Mouse (Mus musculus) intestine, postnatal 0 days (tissue): Measurements from ENCODE around the gene Ndufc2. TPM values are rescaled to one million over a fixed set of nuclear protein-coding genes. Genes with fewer than 3 reads are reported as not detected.

Source experiments
- ATAC-seq: fragments of 200-750 bp; cut with Nextera tagmentation; 2 replicates; pipeline ENCODE4 v1.8.0; 2017; ENCODE audit warnings: mild to moderate bottlenecking, moderate TSS enrichment, moderate library complexity
- H3K27ac ChIP-seq: fragments of 300-500 bp; sonication (generic); 2 replicates; pipeline ENCODE4 v1.5.1; 2014; ENCODE audit warnings: mild to moderate bottlenecking, low read depth, low read length, moderate library complexity
- H3K27me3 ChIP-seq: fragments of 300-500 bp; sonication (generic); replicated peaks from 2 replicates; pipeline ENCODE4 v1.6.1; 2014; ENCODE audit warnings: low read length, mixed read lengths; ENCODE audit not compliant: control insufficient read depth, insufficient read depth
- H3K36me3 ChIP-seq: fragments of 300-500 bp; sonication (generic); 2 replicates; pipeline ENCODE4 v1.6.1; 2014; ENCODE audit warnings: mild to moderate bottlenecking, moderate library complexity; ENCODE audit not compliant: control insufficient read depth, insufficient read depth
- H3K4me1 ChIP-seq: fragments of 300-500 bp; sonication (generic); replicated peaks from 2 replicates; pipeline ENCODE4 v1.6.1; 2014; ENCODE audit warnings: antibody characterized with exemption, low read length, mixed read lengths; ENCODE audit not compliant: control insufficient read depth, insufficient read depth
- H3K4me2 ChIP-seq: fragments of 300-500 bp; sonication (generic); replicated peaks from 2 replicates; pipeline ENCODE4 v1.6.1; 2014; ENCODE audit warnings: low read depth, mild to moderate bottlenecking, moderate library complexity
- H3K4me3 ChIP-seq: fragments of 300-500 bp; sonication (generic); 2 replicates; pipeline ENCODE4 v1.5.1; 2014; ENCODE audit warnings: low read depth, low read length
- H3K9ac ChIP-seq: fragments of 300-500 bp; sonication (generic); 2 replicates; pipeline ENCODE4 v1.6.1; 2014; ENCODE audit warnings: mild to moderate bottlenecking, low read depth, low read length
- H3K9me3 ChIP-seq: fragments of 300-500 bp; sonication (generic); 2 replicates; pipeline ENCODE4 v1.6.1; 2016; ENCODE audit warnings: mixed run types; ENCODE audit not compliant: control insufficient read depth
- CTCF ChIP-seq: sonication (generic); IDR thresholded peaks from 2 replicates; pipeline ENCODE4 v1.5.1; 2016; ENCODE audit warnings: low read depth, mild to moderate bottlenecking, control low read depth, antibody characterized with exemption, moderate library complexity
- whole genome bisulfite sequencing: fragments of 180-500 bp; shearing (Covaris S2); extraction: QIAGEN DNeasy Blood & Tissue Kit; methylation state at CpG from one replicate; pipeline ENCODE4 v1.1.7; 2014; 5-methylcytosine and 5-hydroxymethylcytosine counted together
- polyA plus RNA-seq: library from polyadenylated mRNA; unstranded; fragments of >200 nt; fragmentation: Nextera tagmentation; extraction: Ambion mirVana; gene quantifications from 2 replicates; pipeline ENCODE4 v1.2.1, GENCODE M21; 2015

Ndufc2 gene
- polyA plus RNA-seq, result 517 and 549 TPM in 2 replicates

DNA sequence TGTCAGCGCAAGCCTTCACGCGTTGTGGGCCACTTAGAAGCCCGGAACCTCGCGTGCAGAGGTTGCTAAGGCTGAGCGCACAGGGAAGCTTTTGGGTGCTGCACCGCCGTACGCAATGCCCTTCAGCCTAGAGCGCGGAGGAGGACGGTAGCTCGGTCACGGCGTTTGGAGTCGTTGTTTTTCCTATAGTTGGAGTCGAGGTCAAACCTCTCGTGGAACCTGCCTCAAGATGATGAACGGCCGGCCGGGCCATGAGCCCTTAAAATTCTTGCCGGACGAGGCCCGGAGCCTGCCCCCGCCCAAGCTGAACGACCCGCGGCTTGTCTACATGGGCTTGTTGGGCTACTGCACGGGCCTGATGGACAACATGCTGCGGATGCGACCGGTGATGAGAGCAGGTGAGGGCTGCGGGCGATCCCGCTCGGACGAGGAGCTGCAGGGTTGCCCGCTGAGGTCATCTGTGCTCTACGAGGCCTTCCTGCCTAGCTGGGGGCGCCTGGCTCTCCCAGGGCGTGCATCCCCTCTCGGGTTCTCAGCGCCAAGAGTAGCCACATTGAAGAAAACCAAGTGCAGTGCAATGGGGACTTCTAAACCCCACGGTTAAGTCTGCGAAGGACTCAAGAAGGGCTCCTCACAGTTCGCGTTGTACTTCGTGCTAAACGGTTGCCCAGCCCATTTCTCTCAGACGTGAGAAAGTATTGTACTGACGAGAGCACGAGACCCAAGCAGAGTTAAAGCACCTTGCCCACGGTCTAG lies at the start of gene Ndufc2:
Gene Ndufc2, plus strand, starts transcription at position 44 of the 756 bp plus-strand sequence.
- Histone ChIP-seq H3K4me1 (0 out of 2 replicates have a peak, but pooled peaks cover 5% of the 10 kb centered on the region), H3K36me3 (no peaks in the 10 kb centered on the region), H3K27me3 (no peaks in the 10 kb centered on the region), H3K27ac (peak within 1 kb of the TSS; percentile 88), H3K4me2 (peak within 1 kb of the TSS; percentile 88), H3K9ac (peak within 1 kb of the TSS; percentile 96), H3K4me3 (peak within 1 kb of the TSS; percentile 87), H3K9me3 (no peaks in the 10 kb centered on the region)
- ATAC-seq, result peak; percentile 90
- 0 out of 2 replicates have a peak, but pooled peaks have one; percentile 2 for TF ChIP-seq CTCF
- WGBS, result under 1% methylated on average over 51 of the region's 54 CpGs

GRCm38 (mm10) chr7:97350891-97351290 lies 48.9 kb upstream of the Ndufc2 start:
- Histone ChIP-seq H3K4me1 (no peaks in the 10 kb centered on the region), H3K9me3 (no peaks in the 10 kb centered on the region), H3K4me2 (no peak overlapping the region), H3K4me3 (no peak overlapping the region), H3K27ac (no peak overlapping the region), H3K36me3 (peaks cover 10% of the 10 kb centered on the region; the same call in 1 of the 2 replicates), H3K27me3 (no peaks in the 10 kb centered on the region), H3K9ac (no peak overlapping the region)
- no peak for TF ChIP-seq CTCF
- WGBS, result 85% methylated on average over 5 of the region's 5 CpGs
- no peak for ATAC-seq

DNA sequence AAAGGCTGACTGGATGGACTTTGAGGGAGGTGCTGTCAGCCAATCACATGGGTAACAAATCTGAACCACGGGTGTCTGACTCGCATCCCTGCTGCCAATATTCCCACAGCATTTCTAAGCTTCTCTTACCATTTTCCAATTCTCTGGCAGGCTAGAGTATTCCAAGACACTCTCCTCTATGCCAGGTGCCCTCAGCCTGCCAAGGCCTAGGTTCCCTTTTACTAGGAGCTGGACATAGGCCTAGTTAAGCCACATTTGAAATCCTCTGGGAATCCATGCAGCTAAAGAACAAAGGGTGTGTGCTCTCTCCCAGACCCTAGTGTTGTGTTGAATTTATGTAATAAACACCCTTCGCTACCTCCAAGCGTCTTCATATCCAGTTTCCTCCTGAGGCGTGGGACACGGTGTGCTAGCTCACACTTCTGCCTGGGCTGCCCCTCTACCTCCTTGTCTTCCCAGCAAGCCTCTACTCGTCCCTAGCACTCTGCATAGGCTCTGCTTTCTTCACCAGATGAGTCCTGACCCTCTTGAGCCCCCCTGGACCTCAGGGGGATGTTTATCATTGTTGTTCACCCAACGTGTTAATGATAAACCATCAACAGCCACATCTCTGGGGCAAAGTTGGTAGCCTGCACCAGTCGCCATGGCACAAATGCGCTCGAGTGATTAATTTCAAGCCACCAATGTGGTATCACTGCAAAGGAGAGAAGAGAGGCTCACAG lies 47.9 kb upstream of the Ndufc2 start:
- H3K9me3 ChIP-seq, result no peaks in the 10 kb centered on the region
- no peak overlapping the region for H3K4me2 ChIP-seq
- H3K36me3 ChIP-seq, result peaks cover 10% of the 10 kb centered on the region; the same call in 1 of the 2 replicates
- ATAC-seq, result no peak
- no peaks in the 10 kb centered on the region for H3K4me1 ChIP-seq
- H3K27me3 ChIP-seq, result no peaks in the 10 kb centered on the region
- no peak overlapping the region for H3K27ac ChIP-seq
- TF ChIP-seq CTCF, result no peak
- no peak overlapping the region for H3K4me3 ChIP-seq
- no peak overlapping the region for H3K9ac ChIP-seq
- 87% methylated on average over 11 of the region's 11 CpGs for WGBS

DNA sequence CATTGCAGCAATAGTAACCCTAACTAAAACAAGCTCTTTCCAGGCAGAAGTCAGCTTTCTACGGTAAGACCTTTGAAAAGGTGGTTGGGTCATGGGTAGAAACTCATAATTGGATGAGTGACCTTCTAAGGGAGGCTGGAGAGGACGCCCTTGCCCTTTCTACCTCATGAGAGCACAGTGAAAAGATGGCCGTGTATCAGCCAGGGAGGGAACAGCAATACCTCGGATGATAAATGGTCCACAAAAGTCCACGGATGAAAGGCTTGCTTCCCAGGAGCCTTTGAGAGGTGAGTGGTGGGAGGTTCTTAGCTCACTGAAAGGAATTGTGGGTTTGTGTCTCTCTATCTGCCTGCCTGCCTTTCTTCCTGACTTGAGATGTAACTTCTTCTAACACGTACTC lies 46.4 kb upstream of the Ndufc2 start:
- no peak for ATAC-seq
- 88% methylated on average over 6 of the region's 6 CpGs for WGBS
- H3K4me2 ChIP-seq, result no peak overlapping the region

DNA sequence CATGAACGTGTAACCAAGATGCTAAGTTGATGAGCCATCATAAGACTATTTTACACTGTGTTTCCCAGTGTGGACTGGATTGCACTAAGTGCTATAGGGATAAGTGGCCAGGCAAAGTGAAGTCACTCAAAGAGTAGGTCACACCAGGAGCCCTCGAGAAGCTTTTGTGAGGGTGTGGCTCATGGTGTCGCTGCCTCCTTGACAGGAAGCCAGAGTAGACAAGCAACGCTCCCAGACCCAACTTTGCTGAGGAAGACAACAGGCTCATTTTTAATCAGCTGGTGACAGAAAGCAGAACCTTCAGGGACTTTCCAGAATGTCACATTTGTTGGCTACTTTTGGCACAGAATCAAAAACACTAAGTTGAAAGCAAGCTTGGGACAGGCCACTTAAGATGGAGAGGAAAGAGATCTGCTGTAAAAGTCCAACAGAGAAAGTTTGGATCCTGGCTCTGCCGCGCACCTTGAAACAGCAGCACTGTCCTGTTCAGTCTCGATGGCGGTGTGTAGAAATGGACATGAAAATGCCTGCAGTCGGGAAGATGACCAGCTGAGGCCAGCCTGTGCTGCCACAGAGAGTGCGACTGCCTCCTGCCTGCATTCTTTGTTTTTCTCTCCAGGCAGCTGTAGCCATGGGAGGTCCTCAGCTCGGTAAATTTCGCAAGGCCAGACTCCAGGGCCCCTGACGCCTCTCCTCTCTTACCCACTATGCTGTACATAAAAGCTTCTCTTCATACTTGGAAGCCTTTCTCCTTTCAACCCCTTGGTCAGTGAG lies 44.5 kb upstream of the Ndufc2 start:
- no peaks in the 10 kb centered on the region for H3K9me3 ChIP-seq
- H3K9ac ChIP-seq, result no peak overlapping the region
- TF ChIP-seq CTCF, result no peak
- no peaks in the 10 kb centered on the region for H3K27me3 ChIP-seq
- H3K4me3 ChIP-seq, result no peak overlapping the region
- ATAC-seq, result no peak
- no peaks in the 10 kb centered on the region for H3K36me3 ChIP-seq
- WGBS, result 49% methylated on average over 13 of the region's 13 CpGs
- H3K4me1 ChIP-seq, result no peaks in the 10 kb centered on the region
- no peak overlapping the region for H3K4me2 ChIP-seq
- no peak overlapping the region for H3K27ac ChIP-seq

More for the DNA sequence above, 46.4 kb upstream of the Ndufc2 start:
- no peak for TF ChIP-seq CTCF
- H3K4me3 ChIP-seq, result no peak overlapping the region
- no peaks in the 10 kb centered on the region for H3K27me3 ChIP-seq
- no peak overlapping the region for H3K27ac ChIP-seq
- H3K36me3 ChIP-seq, result peaks cover 5% of the 10 kb centered on the region; the same call in 1 of the 2 replicates
- H3K9me3 ChIP-seq, result no peaks in the 10 kb centered on the region
- H3K4me1 ChIP-seq, result no peaks in the 10 kb centered on the region
- H3K9ac ChIP-seq, result no peak overlapping the region

- H3K9ac ChIP-seq, result no peak overlapping the region
- no peaks in the 10 kb centered on the region for H3K9me3 ChIP-seq
- no peaks in the 10 kb centered on the region for H3K4me1 ChIP-seq
- TF ChIP-seq CTCF, result no peak
- no peak overlapping the region for H3K4me3 ChIP-seq
- H3K27ac ChIP-seq, result no peak overlapping the region
- 52% methylated on average over 5 of the region's 5 CpGs for WGBS
- H3K36me3 ChIP-seq, result no peaks in the 10 kb centered on the region
- no peak overlapping the region for H3K4me2 ChIP-seq
- ATAC-seq, result peak; percentile 33; the same call in 1 of the 2 replicates
- no peaks in the 10 kb centered on the region for H3K27me3 ChIP-seq
Observed at GRCm38 (mm10) chr7:97356253-97356652, 43.5 kb upstream of the Ndufc2 start.
